Mouse (Mus musculus): ENCODE results near the gene Calm3.

The Calm3 gene

GRCm38 (mm10) chr7:16891641-16892351 is 32.1 kb downstream of the Calm3 start, which contains the start of gene Gng8:
TSS of gene Gng8 (plus strand) at chr7:16891786.
- no peak for TF ChIP-seq GATA4 (IDR thresholded peaks at IDR 0.05; ENCODE audit: insufficient replicate concordance, low read length)

DNA sequence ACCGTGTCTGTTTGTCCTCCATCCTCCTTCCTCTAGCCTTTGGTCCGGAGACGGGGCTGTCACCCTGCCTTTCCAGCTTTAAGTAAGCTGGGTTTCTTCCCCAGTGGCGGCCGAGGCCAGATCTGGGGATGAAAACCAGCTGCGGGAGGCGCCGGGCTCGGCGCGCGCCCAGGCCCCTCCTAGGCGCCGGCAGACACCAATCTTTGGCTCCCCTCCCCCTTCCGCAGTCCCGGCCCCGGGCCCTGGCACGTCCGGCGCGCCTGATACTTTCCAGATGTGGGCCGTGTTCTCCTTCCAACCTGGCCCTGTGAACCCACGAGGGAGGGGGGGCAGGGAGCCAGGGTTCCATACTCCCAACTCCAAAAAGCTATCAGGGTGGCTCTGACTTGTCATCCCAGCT is 33.0 kb downstream of the Calm3 start:
- peak; percentile 46; the same call in 1 of the 2 replicates for TF ChIP-seq GATA4 (IDR thresholded peaks at IDR 0.05; ENCODE audit: insufficient replicate concordance, low read length)

DNA sequence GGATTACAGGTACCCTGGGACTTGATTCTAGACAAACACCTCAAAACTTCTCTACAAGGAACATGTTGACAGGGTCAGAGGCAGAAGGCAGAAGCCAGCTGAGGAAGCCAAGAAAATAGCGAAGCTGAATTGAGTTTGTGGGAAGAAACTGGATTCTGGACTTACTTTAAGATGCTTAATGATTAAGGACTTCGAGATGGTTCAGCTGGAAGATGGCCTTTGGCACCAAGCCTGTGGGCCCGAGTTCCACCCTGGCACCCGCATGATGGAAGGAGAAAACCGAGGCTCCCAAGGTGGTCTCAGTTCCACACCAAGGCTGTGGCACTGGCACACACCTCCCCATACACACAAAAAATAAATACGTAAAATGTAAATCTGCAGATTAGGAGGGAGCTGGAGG is 33.4 kb downstream of the Calm3 start:
- TF ChIP-seq GATA4 (IDR thresholded peaks at IDR 0.05; ENCODE audit: insufficient replicate concordance, low read length), result no peak

DNA sequence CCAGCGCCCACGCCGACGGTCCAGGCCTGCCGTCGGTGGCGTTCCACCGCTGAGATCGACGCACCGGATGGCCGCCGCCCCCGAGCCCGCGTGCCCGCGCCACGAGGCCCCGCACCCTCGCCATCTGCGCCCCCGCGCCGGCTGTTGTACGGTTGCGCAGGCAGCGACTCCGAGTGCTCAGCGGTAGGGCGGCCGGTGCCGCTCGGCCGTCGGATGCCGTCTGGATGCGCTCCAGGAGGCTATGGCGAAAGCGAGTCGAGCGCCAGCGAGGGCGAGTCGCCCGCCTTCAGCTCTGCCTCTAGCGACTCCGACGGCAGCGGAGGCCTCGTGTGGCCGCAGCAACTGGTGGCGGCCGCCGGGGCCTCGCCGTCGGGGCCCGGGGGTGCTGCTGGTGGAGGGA is 38.0 kb downstream of the Calm3 start:
- TF ChIP-seq GATA4 (IDR thresholded peaks at IDR 0.05; ENCODE audit: insufficient replicate concordance, low read length), result no peak

- TF ChIP-seq GATA4 (IDR thresholded peaks at IDR 0.05; ENCODE audit: insufficient replicate concordance, low read length), result no peak
These were observed 38.6 kb downstream of the Calm3 start for GRCm38 (mm10) chr7:16885271-16885776.

- TF ChIP-seq GATA4 (IDR thresholded peaks at IDR 0.05; ENCODE audit: insufficient replicate concordance, low read length), result no peak
These were observed 39.6 kb downstream of the Calm3 start for GRCm38 (mm10) chr7:16884334-16884733.

DNA sequence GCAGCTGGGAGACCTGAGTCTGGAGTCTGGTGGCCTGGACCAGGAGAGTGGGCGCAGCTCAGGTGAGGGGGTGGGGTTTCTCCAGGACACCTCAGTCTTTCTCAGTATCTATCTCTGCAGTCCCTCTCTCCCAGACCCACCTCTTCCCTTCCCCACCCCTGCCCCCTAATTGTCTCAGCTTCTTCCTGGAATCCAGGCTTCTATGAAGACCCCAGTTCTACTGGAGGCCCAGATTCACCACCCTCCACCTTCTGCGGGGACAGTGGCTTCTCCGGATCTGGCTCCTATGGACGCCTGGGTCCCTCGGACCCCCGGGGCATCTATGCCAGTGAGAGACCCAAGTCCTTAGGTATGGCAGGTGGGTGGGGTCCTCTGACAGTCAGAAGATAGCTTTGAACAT is 40.8 kb downstream of the Calm3 start:
- TF ChIP-seq GATA4 (IDR thresholded peaks at IDR 0.05; ENCODE audit: insufficient replicate concordance, low read length), result no peak

- no peak for TF ChIP-seq GATA4 (IDR thresholded peaks at IDR 0.05; ENCODE audit: insufficient replicate concordance, low read length)
These were observed 43.3 kb downstream of the Calm3 start for GRCm38 (mm10) chr7:16880615-16881014.

DNA sequence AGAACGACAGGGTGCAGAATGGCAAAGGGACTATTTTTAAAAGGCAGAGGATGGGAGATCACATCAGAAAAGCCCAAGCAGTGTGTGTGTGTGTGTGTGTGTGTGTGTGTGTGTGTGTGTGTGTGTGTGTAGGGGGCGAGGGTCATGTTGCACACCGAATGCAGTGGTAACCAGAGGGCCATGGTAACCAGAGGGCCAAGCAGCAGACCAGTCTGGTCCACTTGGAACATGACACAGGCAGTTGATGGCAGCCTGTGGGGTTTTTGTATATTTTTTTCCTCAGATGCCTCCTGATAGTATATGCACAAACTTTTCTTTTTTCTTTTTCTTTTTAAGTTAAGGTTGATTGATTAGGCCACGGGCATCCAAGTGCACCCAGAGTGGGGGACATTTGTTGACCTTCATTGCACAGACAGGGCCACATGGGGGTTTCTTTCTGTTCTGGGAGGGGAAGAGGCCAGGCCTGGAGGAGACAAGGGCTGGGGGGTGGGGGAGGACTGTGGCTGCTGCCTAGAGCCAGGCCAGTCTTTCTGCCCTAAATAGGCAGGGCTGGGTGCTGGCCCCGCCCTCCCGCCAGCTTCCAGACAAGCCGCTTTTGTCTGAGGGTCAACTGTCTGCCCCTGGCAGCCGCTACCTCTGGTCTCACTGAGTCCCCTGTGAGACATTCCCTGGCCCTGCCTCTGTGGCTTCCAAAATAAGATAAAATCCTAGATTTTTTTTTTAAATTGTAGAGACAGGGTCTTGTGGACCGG is 43.9 kb downstream of the Calm3 start:
- TF ChIP-seq GATA4 (IDR thresholded peaks at IDR 0.05; ENCODE audit: insufficient replicate concordance, low read length), result no peak

GRCm38 (mm10) chr7:16877717-16878116 is 46.2 kb downstream of the Calm3 start:
- no peak for TF ChIP-seq GATA4 (IDR thresholded peaks at IDR 0.05; ENCODE audit: insufficient replicate concordance, low read length)

DNA sequence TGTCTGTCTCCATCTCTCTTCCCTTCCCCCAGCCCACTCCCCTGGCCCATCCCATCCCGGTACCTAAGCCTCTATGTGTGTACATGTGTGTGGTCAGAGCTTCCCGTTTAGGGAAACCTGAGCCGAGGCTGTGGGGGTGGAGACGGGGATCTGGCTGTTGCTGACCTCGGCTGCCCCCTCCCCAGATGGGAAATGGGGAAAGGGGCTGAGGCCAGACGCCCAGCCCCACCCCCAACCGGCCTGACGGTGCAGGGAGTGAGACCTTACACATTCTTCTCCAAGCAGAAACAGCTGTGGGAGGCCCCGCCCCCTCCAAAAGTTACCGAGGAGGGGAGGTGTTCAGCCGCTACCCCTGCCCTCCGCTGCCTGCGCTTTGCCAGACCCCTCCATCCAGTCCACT is 47.3 kb downstream of the Calm3 start:
- TF ChIP-seq GATA4 (IDR thresholded peaks at IDR 0.05; ENCODE audit: insufficient replicate concordance, low read length), result no peak

DNA sequence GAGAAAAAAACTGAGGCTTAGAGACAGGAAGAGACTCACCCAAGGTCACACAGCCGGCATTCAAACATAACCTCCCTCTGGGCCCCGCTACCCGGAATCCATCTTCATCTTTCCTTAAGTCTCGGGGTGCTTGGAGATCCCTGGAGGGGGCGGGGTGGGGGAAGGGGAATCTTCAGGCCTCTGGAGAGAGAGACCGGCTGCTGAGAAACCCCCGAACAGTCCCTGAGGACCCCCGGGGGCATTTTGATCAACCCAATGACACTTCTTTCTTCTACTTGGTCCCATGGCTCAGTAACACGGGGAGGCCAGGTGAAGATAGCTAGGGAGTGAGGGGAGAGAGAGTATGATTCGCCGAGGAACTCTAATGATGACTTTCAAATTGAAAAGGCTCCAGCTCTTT is 47.9 kb downstream of the Calm3 start:
- no peak for TF ChIP-seq GATA4 (IDR thresholded peaks at IDR 0.05; ENCODE audit: insufficient replicate concordance, low read length)

GRCm38 (mm10) chr7:16875326-16875725 is 48.6 kb downstream of the Calm3 start:
- no peak for TF ChIP-seq GATA4 (IDR thresholded peaks at IDR 0.05; ENCODE audit: insufficient replicate concordance, low read length)

DNA sequence AGATGAGACGGTGACA is 48.8 kb downstream of the Calm3 start, which contains the start of gene Dact3:
Gene Dact3 (plus strand): TSS at position 8 of the 16 bp plus-strand sequence.
- TF ChIP-seq GATA4 (IDR thresholded peaks at IDR 0.05; ENCODE audit: insufficient replicate concordance, low read length), result no peak

- TF ChIP-seq GATA4 (IDR thresholded peaks at IDR 0.05; ENCODE audit: insufficient replicate concordance, low read length), result peak; percentile 62; the same call in 1 of the 2 replicates
These were observed 49.1 kb downstream of the Calm3 start for GRCm38 (mm10) chr7:16874756-16875309.

DNA sequence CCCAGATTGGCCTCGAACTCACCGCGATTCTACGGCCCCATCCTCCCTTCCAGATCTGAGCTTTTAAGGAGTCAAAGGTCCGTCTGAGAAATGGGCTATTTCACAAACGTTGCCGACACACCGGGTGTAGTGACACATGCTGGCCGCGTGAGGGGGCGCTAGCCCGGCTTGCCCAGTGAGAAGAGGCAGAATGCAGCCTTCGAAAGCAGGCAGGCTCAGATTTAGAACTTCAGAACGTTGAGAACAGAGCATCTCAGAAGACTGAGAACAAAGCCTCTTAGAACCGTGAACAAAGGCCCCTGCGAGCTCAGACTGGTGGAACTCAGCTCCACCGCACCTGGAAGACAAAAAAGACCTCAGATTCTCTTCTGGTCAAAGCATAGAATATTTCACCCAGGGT is 49.7 kb downstream of the Calm3 start:
- TF ChIP-seq GATA4 (IDR thresholded peaks at IDR 0.05; ENCODE audit: insufficient replicate concordance, low read length), result no peak

GRCm38 (mm10) chr7:16873392-16873791 is 50.5 kb downstream of the Calm3 start:
- no peak for TF ChIP-seq GATA4 (IDR thresholded peaks at IDR 0.05; ENCODE audit: insufficient replicate concordance, low read length)

Measured in liver, adult (tissue).